Mouse (Mus musculus): ENCODE measurements around the gene Gse1.

The Gse1 gene

DNA sequence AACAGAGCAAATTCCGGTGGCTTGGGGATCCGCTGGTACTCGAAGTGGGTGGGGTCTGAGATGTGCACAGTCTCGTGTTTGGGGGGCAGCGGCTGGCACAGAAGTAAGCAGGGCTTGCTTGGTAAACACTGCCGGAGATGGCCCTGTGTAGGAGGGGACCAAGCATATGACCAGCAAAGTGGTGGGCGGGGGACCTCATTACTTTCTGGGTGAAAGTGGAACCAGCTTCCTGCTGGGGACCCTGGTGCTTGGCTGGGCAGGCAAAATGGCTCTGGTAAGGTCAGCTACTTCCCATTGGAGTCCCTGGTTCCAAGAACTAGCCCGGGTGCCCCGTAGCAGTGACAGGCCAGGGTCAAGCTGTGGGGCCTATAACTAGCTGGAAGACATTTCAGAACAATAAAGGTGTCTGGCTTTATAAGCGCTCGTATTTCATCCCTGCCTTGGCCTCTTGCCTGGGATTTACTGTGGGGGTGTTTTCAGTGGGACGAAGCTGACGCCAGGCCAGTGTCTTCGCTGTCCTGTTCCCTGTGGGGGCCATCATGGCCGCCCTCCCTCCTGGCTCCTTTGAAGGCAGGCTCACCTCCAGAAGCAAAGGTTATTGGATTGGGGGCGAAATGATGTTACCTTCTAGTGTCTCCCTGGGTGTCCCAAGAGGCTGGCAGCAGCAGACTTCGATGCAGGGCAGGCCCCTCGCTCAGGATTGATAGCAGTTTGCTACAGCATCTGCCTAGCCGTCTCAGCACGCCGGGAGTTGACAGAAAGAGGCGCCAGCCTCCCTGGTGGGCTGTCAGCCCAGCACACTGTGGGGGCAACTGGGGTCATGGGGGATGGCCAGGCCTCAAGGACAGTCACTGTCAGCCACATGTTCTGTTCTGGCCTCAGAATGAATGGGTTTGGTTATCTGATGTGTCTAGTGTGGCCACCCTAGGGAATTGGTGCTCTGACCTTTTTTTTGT lies 148.9 kb downstream of the Gse1 start:
- DNase-seq = peak in 1 of 2 experiments; percentile 48

DNA sequence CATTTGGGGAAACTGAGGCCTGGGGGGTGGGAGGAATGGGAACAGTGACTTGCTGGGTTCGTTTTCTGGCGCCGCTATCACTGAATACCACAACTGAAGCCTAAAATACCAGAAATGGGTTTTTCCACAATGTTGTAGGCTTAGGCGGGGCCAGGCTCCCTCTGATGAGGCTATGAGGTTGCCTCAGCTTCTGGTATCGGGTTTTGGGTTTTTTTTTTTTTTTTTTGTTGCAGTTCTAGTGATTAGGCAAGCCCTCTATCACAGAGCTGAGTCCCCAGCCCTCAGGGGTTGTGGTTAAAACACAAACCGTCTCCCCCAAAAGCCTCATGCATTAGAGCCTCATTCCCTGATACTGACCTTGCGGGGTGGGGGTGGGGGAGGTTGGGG lies 149.5 kb downstream of the Gse1 start:
- DNase-seq = peak in 1 of 2 experiments; percentile 14

DNA sequence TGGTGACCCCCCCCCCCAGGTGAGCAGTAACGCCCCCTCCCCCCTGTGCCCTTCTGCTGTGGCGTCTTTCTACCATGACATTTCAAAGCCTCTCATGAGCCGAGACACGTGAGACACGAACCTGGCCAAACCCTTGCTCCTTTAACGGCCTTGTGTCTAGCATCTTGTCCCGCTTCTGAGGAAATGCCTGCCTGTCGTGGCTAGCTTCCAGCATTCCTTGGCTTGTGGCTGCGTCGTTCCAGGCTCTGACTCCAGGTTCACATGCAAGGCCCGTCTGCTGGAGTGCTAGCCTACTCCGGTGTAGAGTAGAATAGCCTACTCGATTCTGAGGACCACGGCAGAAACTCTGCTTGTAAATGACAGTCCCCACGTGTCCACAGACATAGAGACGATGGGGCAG lies 150.1 kb downstream of the Gse1 start:
- DNase-seq = peak; percentile 89 to 91

DNA sequence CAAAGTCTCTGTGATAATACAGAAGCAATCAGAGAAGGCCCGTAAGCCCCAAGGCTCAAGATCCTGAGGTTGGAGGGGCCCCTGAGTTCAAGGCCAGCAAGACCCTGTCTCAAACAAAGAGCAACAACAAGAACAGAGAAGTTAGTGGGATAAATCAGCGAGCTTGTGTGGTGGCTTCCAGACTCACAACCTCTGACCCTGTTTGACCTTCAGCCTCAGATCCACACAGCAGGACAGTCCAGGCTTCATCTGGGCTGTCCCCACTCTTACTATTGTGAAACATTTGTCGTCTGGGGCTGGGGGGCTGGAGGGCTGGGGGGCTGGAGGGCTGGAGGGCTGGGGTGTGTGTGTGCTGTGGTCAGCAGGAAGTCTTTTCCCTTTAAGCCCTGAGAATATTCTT lies 150.8 kb downstream of the Gse1 start:
- DNase-seq = no peak

DNA sequence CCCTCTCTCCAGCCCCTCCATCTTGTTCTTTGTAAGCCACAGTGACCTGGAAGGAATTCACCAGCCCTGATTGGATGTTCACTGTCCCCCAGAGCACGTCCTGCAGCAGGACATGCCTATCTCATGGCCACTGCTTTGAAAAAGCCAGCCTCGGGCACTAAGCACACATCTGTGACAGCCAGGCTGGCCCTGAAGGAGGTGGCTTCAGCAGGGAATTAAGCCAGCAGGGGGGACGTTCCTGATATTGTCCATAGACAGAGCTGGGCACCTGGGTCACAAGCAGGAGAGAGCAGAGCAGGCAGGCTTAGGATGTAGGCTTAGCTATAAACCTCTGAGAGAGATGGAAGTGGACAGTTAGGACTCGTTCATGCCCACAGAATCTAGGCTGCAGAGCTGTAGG lies 153.6 kb downstream of the Gse1 start:
- DNase-seq = peak; percentile 66 to 67

DNA sequence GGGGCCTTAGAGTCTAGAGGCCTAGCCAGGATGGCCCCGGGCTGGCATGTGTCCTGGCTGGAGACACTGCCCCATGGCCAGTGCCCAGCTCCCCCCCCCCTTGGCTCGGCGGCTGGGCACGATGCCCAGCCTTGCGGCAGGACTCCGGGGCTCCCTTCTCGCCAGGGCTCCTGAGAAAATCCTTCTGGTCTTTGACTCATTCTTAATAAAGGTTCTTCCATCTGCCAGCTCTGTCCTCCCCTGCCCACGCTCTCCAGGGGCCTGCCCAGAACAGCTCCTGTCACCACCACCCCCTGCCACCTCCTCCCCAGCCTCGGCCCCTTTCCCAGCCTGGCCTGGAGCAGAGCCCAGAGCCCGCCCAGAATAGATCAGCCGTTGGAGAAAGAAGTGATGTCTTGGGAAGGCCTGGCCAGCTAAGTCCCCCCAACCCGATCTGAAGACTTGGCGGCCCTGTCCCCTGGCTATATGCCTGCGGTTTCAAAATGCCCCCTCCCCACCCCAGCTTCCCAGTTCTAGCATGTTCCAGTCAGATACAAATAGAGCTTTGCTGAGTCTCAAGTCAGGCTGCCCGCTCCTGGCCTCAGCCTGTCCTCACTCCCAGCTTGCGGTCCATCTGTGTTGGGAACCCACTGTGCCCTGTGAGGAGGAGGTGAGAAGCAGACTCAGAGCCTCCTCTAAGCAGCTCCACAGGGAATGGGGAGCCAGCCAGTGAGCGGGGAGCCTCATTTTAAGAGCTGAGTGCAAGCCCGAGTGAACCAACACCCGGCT lies 154.4 kb downstream of the Gse1 start:
- DNase-seq = peak; percentile 94 to 99

DNA sequence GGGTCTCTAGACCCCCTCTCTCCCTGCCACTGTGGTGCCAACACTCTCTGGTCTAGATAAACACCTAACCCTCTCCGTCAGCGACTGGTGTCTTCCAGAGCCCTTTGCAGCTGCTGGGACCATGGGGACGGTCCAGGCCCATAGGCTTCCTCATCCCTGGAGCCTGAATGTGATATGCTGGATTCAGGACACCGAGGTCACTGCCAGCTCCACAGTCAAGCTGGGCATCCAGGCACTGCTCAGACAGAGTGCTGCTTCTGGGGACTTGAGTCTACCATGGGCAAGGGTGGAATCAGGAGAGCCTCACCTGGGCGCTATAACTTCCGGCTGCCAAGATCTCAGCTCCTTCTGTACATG lies 154.9 kb downstream of the Gse1 start:
- DNase-seq = no peak

DNA sequence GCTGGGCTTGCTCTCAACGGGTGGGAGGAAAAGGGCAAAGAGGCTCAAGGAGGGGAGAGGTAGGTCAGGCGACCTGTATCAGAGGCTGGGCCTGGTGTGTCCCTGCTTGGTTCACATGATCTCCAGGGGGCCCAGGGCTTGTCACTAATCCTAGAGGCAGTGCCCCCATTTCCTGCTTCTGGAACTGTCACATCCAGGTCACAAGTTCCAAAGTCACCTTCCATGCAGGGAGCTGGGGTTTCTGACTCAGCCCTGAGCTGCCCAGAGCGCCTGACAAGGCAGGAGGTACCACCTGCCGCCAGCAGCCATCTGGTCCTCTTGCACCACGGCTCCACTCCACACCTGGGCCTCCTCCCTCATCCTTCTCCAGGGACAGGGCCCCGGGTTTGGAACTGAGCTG lies 155.5 kb downstream of the Gse1 start:
- peak in 1 of 2 experiments; percentile 58 for DNase-seq

DNA sequence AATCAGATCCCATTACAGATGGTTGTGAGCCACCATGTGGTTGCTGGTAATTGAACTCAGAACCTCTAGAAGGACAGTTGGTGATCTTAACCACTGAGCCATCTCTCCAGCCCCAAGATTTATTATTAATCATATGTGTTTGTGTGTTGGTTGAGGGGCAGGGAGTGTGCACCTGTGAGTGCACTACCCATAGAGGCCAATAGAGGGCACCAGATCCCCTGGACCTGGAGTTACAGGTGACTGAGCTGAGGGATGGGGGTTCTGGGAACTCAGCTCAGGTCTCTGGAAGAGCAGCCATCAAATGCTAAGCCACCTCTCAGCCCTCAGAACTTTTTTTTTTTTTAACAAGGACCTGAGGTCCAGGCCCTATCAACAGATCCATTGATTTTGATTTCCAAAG lies 156.5 kb downstream of the Gse1 start:
- DNase-seq = no peak

DNA sequence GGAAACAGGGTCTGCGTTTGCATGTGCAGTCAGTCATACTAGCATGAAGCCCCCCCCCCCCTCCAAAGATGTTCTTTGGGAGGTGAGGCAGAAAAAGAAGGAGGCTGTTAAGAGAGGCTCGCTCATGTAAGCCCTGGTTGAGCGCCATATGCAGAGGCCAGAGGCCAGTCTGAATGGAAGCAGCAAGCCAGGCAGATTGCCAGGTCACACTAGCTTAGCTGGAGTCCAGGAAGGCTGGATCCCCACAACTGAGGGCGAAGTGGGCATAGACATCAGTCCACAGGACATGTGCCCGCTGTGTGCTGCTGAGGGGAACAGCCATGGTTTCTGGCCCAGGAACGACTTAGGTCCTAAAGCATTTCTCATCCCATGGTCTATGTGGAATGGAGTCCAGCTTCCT lies 160.0 kb downstream of the Gse1 start:
- DNase-seq = peak in 1 of 2 experiments; percentile 77

DNA sequence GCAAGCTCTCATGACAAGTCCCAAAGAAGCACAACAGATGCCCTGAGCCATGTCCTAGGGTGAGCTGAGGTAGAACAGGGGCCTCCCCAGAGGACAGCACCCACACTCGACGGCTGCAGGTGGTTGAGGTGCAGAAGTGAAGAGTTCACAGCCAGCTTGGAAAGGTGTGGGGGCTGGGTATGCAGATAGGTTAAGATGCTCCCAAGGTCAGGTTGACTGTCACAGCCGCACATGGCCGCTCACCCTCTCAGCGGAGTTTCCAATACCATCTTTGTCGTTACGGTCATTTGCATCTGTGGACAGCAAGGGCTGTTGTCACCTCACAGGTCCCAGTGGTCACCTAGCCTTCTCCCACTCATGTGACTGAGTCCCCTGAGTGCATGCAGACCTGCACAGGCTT lies 162.3 kb downstream of the Gse1 start:
- DNase-seq = peak in 1 of 2 experiments; percentile 14

DNA sequence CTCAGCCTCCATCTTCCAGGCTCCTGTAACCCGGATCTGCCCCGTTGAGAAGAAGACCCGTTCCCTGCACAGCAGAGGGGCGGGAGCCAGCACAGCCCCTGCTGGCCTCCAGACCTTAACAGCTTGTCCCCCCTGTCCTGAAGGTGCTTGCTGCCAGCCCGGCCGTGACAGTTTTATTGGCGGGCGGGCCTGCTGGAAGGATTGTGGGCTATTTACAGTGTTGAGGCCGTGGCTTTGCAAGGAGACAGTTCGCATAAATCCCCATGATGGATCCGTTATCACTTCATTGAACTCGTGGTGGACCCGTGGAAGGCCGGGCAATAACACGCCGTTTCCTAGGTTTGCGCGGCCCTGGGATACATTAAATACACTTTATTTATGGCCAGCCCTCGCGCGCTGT lies 163.6 kb downstream of the Gse1 start:
- DNase-seq = peak; percentile 63 to 84

DNA sequence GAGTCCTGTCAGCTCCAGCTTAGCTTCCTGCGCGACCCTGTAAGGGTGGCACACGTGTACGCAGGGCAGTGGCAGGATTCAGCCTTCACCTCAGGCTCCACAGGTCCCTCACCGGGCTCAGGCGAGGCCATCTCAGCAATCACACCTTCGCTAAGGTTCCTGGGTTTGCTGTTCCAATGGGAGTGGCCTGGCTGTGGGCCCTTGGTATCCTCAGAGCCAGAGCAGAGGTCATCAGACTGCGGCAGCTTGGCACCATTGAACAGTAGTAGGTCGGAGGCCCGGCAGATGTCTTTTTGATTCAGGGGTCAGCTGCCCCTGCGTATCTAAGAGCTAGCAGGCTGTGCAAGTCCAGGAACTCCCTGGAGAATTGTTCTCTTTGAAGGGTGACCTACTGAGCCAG lies 164.8 kb downstream of the Gse1 start:
- no peak for DNase-seq

DNA sequence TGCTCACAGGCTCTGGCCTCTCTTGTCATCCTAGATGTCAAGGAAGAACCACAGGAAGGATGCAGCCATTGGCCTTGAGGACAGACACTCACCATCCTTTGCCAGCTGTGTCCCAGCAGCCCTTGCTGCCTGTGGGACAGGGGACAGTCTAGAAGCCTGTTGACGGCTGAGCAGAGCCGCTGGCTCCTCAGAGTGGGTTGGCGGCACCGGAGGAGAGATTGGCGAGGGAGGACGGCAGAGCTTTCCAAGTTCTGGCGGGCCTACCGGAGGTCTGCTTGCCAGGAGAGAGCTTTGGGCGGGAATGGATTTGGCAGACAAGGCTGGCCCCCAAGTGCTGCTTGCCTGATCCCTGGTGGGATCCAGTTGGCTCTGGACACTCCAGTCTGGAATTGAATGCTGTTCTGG lies 165.6 kb downstream of the Gse1 start:
- peak; percentile 79 to 90 for DNase-seq

DNA sequence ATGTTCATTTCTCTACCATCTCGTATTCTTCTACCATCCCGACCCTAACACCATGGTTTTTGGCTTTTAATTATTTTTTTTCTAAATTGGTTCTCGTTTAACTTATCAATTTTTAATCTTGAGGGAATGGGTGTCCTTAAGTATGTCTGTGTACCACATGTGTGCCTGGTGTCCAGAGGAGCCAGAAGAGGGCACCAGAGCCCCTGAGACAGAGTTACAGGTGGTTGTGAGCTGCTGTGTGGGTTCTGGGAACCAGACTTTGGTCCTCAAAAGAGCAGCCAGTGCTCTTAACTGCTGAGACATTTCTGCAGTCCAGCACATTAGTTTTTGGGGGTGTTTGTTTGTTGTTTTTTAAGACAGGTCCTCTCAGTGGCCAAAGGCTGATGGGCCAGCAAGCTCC lies 167.6 kb downstream of the Gse1 start:
- DNase-seq = no peak

DNA sequence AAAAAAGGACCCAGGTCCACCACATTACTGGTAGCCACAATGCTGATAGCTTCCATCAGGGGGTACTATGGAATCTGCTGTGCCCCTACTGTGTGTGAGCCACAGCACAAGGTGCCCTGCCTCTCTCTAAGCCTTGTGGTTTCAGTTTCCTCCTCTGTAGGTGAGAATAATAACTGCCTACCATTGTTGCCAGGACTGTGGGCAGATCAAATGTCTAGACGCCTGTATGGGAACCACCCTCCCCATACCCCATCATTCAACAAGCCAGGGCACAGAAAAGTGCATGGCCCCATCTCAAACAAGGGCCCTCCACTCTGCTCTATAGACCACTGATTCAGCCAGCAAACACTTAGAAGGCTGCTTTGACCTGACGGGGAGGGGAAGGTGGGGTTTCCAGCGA lies 168.5 kb downstream of the Gse1 start:
- no peak for DNase-seq

DNA sequence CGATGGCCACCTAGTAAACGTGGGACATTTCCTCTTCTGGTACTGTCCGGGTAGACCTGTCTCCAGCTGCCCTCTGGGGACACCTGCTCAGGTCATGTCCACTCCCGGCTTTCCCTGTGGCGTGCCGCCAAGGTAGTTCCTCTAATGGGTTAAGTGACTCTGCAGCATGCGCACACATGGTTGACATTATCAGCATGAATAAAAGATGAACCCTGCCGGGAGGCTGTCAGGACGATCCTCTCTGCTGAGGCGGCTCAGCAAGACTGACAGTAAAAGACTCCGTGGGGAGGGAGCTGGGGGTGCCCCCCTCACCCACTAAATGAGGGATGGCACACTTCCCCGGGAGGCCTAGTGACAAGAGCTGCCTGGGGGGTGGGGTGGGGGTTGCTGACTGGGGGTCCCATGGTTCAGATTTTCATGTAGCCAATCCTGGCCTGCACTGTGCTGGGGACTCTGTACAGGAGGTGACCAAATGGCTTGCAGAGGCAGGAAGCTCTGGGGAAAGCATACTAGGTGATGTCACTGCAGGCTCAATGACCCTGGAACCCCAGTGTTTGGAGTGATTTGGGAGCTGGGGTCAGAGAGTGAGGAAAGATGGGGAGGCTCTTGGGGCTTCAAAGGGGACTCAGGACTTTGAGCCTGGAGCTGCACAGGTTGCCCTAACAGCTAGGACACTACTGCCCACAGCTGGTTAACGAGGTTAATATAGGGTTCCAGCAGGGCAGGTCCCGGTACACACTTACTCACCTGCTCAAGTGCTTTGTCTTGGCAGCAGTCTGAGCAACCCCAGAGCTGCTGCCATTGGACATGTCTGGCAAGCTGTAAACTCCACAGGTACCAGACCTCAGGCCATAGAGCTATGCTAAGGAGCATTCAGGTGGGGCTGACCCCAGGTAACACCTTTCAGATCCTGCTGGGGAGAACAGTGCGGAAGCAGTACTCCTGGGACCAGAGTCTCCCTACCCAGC lies 169.5 kb downstream of the Gse1 start:
- DNase-seq = no peak

DNA sequence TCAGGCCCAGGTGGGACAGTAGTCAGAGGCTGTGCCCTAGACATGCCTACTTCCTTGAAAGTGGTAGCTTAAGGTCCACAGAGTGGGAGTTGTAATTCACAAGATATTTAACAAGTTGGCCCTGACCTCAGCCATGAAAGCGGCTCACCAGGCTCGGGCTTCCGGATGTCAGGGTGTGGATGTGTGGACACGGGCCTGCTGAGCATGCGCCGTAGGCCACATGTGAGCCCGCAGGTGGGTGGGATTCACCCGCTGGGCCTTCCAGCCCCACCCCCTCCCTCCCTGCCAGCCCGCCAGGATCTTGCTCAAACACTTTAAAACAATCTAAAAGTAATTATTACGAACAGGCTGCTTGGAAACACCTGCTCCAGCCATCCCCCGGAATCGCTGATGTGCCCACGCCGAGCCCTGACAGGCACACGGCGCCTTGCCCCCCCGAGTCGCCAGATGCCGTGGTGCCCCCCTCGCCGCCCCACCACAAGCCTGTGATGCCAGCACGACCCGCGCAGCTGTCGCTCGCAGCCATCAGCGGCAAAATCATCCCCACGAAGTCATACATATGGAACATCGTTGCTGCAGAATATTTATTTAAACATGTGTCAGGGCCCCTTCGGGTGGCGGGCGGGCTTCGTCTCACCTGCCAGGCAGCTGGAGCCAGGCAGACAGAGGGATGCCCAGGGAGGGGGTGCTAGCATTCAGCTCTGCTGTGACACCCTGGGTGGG lies 171.1 kb downstream of the Gse1 start:
- DNase-seq = no peak

DNA sequence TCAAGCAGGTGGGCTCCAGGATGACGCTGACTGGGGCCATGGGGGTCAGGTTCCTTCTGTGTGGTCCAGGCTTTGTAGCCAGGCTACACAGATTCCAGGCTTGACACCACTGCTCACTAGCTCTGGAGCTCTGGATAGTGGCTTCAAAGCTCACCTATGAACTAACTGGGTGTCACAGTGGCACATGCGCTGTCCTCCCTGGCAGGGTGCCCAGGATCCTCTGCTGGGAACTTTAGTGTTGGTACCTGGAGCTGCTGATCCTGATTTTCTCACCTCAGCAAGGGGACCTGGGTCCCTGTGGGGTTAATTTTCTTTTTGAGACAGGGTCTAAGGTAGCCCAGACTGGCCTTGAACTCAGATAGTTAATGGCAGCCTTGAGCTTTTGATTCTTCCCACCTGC lies 173.0 kb downstream of the Gse1 start:
- DNase-seq = no peak

DNA sequence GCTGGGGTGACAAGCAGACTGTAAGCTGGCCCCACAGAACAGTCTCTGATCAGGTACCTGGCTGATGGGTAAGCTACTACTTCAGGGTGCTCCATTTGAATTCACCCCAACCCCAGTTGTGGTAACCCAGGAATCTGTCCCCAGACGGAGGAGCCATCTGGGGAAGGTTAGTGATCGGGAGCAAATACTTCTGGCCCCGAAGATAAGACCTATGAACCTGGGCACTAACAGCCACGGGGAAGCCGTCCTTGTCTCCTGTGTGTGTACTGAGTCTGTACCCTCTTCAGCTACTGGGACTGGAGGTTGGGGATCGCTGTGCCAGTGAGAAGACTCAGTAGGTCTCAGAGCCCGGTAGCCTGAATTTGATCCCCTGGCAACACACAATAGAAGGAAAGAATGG lies 173.5 kb downstream of the Gse1 start:
- no peak for DNase-seq

DNA sequence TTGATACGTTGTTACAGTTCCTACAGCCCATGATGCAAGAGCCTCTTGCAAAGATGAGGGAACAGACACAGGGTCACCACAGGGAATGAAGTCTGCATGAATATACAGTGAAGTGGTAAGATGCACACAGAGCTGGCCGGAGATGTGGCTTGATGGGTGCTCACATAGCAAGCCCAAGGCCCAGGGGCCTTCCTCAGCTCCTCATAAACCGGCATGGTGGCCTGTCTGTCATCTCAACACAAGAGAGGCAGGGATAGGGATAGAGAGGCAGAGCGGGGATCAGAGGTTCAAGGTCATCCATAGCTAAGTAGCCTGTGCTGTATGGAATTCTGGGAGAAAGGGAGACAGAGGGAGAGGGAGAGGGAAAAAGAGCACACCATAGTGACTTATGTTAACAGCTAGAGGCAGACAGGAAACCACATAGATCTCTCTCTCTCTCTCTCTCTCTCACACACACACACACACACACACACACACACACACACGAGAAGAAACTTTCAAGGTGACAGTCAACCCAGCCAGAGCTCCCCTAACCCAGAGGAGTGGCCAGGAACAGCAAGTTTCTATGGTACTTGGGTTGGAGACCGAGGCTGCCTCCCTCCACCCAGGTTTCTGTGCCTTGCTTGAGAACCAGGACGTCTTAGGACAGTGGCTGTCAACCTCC lies 175.5 kb downstream of the Gse1 start:
- DNase-seq = no peak

DNA sequence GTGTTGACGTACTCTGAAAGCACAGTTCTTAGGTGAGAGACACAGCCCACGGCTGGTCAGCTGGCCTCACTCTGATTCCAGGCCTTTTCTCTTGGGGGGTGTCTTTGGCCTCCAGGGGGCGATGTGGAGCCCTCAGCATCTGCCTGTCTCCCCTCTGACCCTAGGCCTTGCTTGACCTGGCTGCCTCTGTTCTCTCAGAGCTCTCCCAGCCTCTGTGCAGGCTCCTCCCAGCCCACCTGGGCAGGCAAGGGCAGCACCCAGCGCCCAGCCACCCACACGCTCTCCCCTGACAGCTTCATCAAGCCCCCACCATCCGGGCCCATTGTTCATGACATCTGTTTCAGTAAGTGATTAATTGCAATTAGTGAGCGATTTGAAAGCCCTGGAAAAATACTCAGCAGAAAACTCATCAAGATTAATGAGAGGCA lies 176.4 kb downstream of the Gse1 start:
- DNase-seq = peak; percentile 60 to 64

All from cerebellum, postnatal 10 days (tissue).